Mouse (Mus musculus) heart, embryonic 14.5 days (tissue): Measurements from ENCODE around the gene Il11ra2. TPM values are rescaled to one million over a fixed set of nuclear protein-coding genes. Genes with fewer than 3 reads are reported as not detected.
"Not testable (repeated sequence)": the region's sequence is repeated elsewhere in the genome, so short reads cannot be mapped to it uniquely, and the experiment has no call there.

Experiments
- ATAC-seq: fragments of 200-750 bp; cut with Nextera tagmentation; 2 replicates; pipeline ENCODE4 v1.8.0; 2017; ENCODE audit warnings: low read depth, moderate TSS enrichment; ENCODE audit not compliant: insufficient number of reproducible peaks, insufficient read depth, low FRiP score
- H3K27ac ChIP-seq, 2 experiments: fragments of 200-500 bp in 1 of 2; fragments of 300-500 bp in 1 of 2; sonication (generic) in 1 of 2; replicated peaks in 1 of 2; 2 replicates each; pipeline ENCODE4 v1.5.1; 2012 to 2014; ENCODE audit warnings: low read depth in 2 of 2, low read length in 2 of 2, control low read depth in 1 of 2, mild to moderate bottlenecking in 1 of 2, mixed read lengths in 1 of 2; ENCODE audit not compliant: control insufficient read depth in 1 of 2, insufficient read depth in 1 of 2
- H3K27me3 ChIP-seq: fragments of 300-500 bp; sonication (generic); 2 replicates; pipeline ENCODE4 v1.6.1; 2014; ENCODE audit warnings: mild to moderate bottlenecking, low read length, control low read depth; ENCODE audit not compliant: control insufficient read depth, insufficient read depth
- H3K36me3 ChIP-seq: fragments of 300-500 bp; sonication (generic); 2 replicates; pipeline ENCODE4 v1.6.1; 2014; ENCODE audit warnings: mild to moderate bottlenecking, control low read depth, low read length, mixed read lengths; ENCODE audit not compliant: control insufficient read depth, insufficient read depth
- H3K4me1 ChIP-seq, 2 experiments: fragments of 200-500 bp in 1 of 2; fragments of 300-500 bp in 1 of 2; sonication (generic) in 1 of 2; 2 replicates each; pipeline ENCODE4 v1.6.1; 2012 to 2014; ENCODE audit warnings: low read length in 2 of 2, control low read depth in 1 of 2, mixed read lengths in 1 of 2; ENCODE audit not compliant: control insufficient read depth in 2 of 2, insufficient read depth in 2 of 2
- H3K4me2 ChIP-seq: fragments of 300-500 bp; sonication (generic); 2 replicates; pipeline ENCODE4 v1.6.1; 2014; ENCODE audit warnings: mild to moderate bottlenecking, low read length
- H3K4me3 ChIP-seq, 2 experiments: fragments of 200-500 bp in 1 of 2; fragments of 300-500 bp in 1 of 2; sonication (generic) in 1 of 2; 2 replicates each; pipeline ENCODE4 v1.5.1; 2012 to 2014; ENCODE audit warnings: low read length in 2 of 2, mild to moderate bottlenecking in 2 of 2, control low read depth in 1 of 2, low read depth in 1 of 2, moderate library complexity in 1 of 2; ENCODE audit not compliant: control insufficient read depth in 1 of 2, insufficient read depth in 1 of 2
- H3K9ac ChIP-seq: fragments of 300-500 bp; sonication (generic); 2 replicates; pipeline ENCODE4 v1.6.1; 2014; ENCODE audit warnings: mild to moderate bottlenecking, low read length
- H3K9me3 ChIP-seq: fragments of 300-500 bp; sonication (generic); 2 replicates; pipeline ENCODE4 v1.6.1; 2016; ENCODE audit warnings: low read length, control low read depth; ENCODE audit not compliant: control insufficient read depth
- WGBS: fragments of 180-500 bp; shearing (Covaris S2); extraction: QIAGEN DNeasy Blood & Tissue Kit; methylation state at CpG from one replicate; pipeline ENCODE4 v1.1.7; 2014; 5-methylcytosine and 5-hydroxymethylcytosine counted together
- polyA plus RNA-seq: library from polyadenylated mRNA; unstranded; fragments of >200 nt; fragmentation: Nextera tagmentation; extraction: Ambion mirVana; gene quantifications from 2 replicates; pipeline ENCODE4 v1.2.1, GENCODE M21; 2014

Gene Il11ra2
- polyA plus RNA-seq = not detected in 2 replicates

GRCm38 (mm10) chr4:42661793-42662192 is at the start of gene Il11ra2:
TSS of gene Il11ra2 (minus strand) at chr4:42661893.
- not testable (repeated sequence) for H3K9ac ChIP-seq, H3K27ac ChIP-seq, ATAC-seq, H3K4me3 ChIP-seq, H3K36me3 ChIP-seq, H3K4me1 ChIP-seq, H3K9me3 ChIP-seq, H3K4me2 ChIP-seq, H3K27me3 ChIP-seq
- no CpG with 5 or more reads among the region's 3 CpGs for WGBS

DNA sequence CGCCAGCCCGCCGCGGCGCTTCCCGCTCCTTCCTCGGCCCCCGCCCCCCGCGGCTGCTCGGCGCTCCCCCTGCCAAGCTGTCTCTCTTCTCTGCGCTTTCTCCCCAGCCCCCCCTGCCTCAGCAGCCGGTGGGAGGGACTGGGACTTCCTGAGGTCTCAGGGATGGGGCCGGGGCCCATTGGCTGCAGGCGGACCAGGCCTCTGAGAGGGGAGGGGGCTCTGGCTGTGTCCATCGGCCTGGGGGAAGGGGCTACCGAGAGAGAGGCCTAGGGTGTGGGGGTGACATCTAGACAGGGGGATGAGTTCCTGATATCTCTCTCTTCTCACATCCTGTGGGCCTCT is 20.5 kb upstream of the Il11ra2 start:
- not testable (repeated sequence) for ATAC-seq, H3K9me3 ChIP-seq, H3K4me3 ChIP-seq, H3K9ac ChIP-seq, H3K4me2 ChIP-seq, H3K36me3 ChIP-seq, H3K27me3 ChIP-seq, H3K27ac ChIP-seq, H3K4me1 ChIP-seq
- no CpG with 5 or more reads among the region's 18 CpGs for WGBS

DNA sequence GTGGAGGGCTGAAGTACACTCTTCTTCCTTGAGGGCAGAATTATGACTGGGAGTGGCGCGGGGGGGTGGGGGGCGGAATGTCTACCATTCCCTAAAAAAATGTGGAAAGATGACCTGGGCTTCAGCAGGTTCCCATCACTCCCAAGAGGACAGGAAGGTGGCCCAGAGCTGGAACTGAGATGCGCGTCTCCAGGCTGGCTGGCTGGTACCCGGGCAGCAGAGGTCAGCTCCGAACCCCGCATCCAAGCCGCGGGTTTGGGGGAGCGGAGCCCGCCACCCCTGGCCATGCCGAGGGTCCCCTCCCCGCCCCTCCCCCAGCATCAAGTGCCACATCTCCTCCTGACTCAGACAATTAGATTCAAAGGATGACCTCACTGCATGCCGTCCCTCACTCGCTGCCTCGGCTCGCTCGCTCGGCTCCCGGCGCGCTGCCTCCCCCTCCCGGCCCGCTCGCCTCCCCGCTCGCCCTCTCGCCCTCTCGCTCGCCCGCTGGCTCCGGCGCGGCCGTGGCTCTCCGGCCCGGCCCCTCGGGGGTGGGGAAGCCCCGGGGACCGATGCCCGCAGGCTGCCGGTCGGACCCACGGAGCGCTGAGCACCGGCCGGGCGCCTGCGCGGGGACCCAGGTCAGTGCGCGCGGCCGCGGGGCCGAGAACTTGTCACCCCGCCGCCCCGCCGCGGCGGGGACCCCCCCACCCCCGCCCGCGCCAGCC is 19.9 kb upstream of the Il11ra2 start:
- WGBS = no CpG with 5 or more reads among the region's 66 CpGs
- H3K9ac ChIP-seq, H3K4me1 ChIP-seq, H3K4me2 ChIP-seq, H3K36me3 ChIP-seq, H3K27me3 ChIP-seq, H3K9me3 ChIP-seq, H3K27ac ChIP-seq, H3K4me3 ChIP-seq, ATAC-seq: not testable (repeated sequence)

DNA sequence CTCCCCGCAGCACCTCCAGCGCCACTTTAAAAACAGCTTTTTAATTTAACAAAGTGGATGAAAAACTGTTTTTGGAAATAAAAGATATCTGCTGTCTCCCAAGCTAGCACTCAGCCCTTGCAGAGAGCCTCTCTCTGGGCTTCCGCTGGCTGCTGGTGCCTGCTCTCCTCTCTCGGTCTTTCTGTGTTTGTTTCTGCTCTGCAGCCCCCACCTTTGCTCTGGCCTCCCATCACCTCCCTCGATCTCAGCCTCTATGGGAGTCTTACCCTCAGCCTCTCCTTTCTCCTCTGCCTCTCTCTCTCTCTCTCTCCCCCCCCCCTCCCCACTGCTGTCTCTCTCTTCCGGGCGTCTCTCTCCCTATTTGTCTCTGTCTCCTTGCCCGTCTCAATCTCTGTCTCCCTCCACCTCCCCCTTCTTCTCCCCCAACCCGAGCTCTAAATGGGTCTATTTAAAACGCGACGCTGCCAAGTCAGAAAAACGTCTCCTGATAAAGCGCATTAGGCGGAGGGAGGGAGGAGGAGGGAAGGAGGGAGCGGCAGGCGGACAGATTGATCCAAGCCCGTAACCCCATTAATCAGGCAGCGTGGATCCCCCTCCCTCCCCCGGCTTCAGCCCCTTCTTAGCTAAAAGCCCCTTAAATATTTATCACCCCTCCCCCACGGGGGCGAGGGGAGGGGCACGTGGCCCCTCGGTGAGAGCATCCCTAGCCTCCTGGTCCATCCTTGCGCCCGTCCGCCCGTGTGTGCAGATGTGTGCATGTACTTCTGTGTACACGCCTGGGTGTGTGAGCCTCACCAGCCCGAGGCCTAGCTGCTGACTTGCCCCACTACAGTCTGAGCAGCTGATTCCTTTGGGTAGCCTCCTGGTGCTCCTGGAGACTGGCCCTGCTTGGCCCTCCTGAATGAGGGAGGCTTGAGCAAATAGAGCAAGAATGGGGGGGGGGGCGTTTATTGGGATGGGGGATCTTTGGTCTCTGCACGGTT is 19.0 kb upstream of the Il11ra2 start:
- not testable (repeated sequence) for H3K27ac ChIP-seq, H3K9ac ChIP-seq, H3K36me3 ChIP-seq, H3K4me2 ChIP-seq, H3K4me1 ChIP-seq, H3K4me3 ChIP-seq, ATAC-seq, H3K27me3 ChIP-seq, H3K9me3 ChIP-seq
- no CpG with 5 or more reads among the region's 32 CpGs for WGBS

DNA sequence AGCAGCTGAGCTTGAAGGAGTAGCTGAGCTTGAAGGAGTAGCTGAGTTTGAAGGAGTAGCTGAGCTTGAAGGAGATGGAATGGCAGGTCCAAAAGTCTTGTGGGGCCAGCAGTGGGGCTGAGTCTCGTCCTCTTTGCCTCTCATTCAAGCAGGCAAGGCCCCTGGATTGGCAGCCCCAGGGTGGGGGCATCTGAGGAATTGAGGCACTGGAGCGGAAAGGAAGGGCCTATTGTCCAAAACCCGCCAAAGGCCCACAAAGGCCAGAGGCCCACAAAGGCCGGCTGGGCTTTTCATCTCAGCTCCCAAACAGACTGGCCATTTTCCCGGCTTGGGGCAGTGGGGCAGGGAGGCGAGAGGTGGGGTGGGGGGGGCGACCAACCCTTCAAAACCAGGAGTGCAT is 17.7 kb upstream of the Il11ra2 start:
- not testable (repeated sequence) for H3K9me3 ChIP-seq, H3K27ac ChIP-seq, H3K4me3 ChIP-seq, ATAC-seq, H3K27me3 ChIP-seq, H3K4me1 ChIP-seq, H3K9ac ChIP-seq, H3K4me2 ChIP-seq, H3K36me3 ChIP-seq
- no CpG with 5 or more reads among the region's 7 CpGs for WGBS

- WGBS = no CpG with 5 or more reads among the region's 4 CpGs
- not testable (repeated sequence) for H3K9me3 ChIP-seq, H3K27ac ChIP-seq, H3K4me2 ChIP-seq, H3K36me3 ChIP-seq, H3K9ac ChIP-seq, H3K27me3 ChIP-seq, ATAC-seq, H3K4me1 ChIP-seq, H3K4me3 ChIP-seq
Measured at GRCm38 (mm10) chr4:42675415-42675814, 13.7 kb upstream of the Il11ra2 start.

- H3K4me1 ChIP-seq, H3K9me3 ChIP-seq, H3K27ac ChIP-seq, ATAC-seq, H3K4me3 ChIP-seq, H3K27me3 ChIP-seq, H3K36me3 ChIP-seq, H3K4me2 ChIP-seq, H3K9ac ChIP-seq: not testable (repeated sequence)
- WGBS = no CpG with 5 or more reads among the region's 9 CpGs
Measured at GRCm38 (mm10) chr4:42654951-42655350, 6.7 kb downstream of the Il11ra2 start, which contains the start of gene Ccl27b. TSS of gene Ccl27b (plus strand) at chr4:42655251.
